Mouse (Mus musculus) myocyte (in vitro differentiated cells): ENCODE results near the gene Setd1b.

ENCODE experiments used
- CEBPB ChIP-seq: IDR thresholded peaks from 2 replicates; pipeline ENCODE4 v1.6.1; 2011; ENCODE audit warnings: mild to moderate bottlenecking, moderate library complexity; ENCODE audit not compliant: poor library complexity, insufficient read depth, severe bottlenecking
- E2F4 ChIP-seq: IDR thresholded peaks from one replicate; pipeline ENCODE4 v1.6.1; 2011; ENCODE audit warnings: mild to moderate bottlenecking, control low read depth, moderate library complexity; ENCODE audit not compliant: insufficient read depth
- MAX ChIP-seq: IDR thresholded peaks from one replicate; pipeline ENCODE4 v1.6.1; 2011; ENCODE audit warnings: low read depth, mild to moderate bottlenecking, control low read depth
- MYOD1 ChIP-seq, 3 experiments: IDR thresholded peaks; one replicate each; pipeline ENCODE4 v1.6.1; 2011; ENCODE audit warnings: control low read depth in 2 of 3, low read depth in 2 of 3, mild to moderate bottlenecking in 2 of 3, moderate library complexity in 1 of 3; ENCODE audit not compliant: insufficient read length in 2 of 3, control insufficient read depth in 1 of 3
- MYOG ChIP-seq, 3 experiments: IDR thresholded peaks; one replicate each; pipeline ENCODE4 v1.6.1; 2011; ENCODE audit warnings: control low read depth in 2 of 3, low read depth in 2 of 3, mild to moderate bottlenecking in 2 of 3; ENCODE audit not compliant: insufficient read length in 2 of 3, control insufficient read depth in 1 of 3, insufficient read depth in 1 of 3
- POLR2A ChIP-seq: IDR thresholded peaks from one replicate; pipeline ENCODE4 v1.6.1; 2011; ENCODE audit warnings: low read depth, mild to moderate bottlenecking, control low read depth, moderate library complexity; ENCODE audit not compliant: insufficient read length
- POLR2AphosphoS2 ChIP-seq: IDR thresholded peaks from one replicate; pipeline ENCODE4 v1.6.1; 2011; ENCODE audit warnings: low read depth, control low read depth; ENCODE audit not compliant: insufficient read length
- TCF12 ChIP-seq: IDR thresholded peaks from one replicate; pipeline ENCODE4 v1.6.1; 2011; ENCODE audit warnings: mild to moderate bottlenecking, control low read depth; ENCODE audit not compliant: poor library complexity, insufficient read depth, severe bottlenecking

- TF ChIP-seq TCF12, result no peak
- TF ChIP-seq POLR2A, result no peak
- TF ChIP-seq CEBPB, result no peak
- no peak for TF ChIP-seq MAX
- TF ChIP-seq E2F4, result no peak
- no peak for TF ChIP-seq POLR2AphosphoS2
- TF ChIP-seq MYOD1 (IDR thresholded peaks at IDR 0.05; ENCODE audit: control insufficient read depth in 1 of 3, insufficient read length in 2 of 3, low read depth in 2 of 3), result peak in 2 of 3 experiments; percentile 60 to 61
- TF ChIP-seq MYOG (IDR thresholded peaks at IDR 0.05; ENCODE audit: control insufficient read depth in 1 of 3, insufficient read depth in 1 of 3, insufficient read length in 2 of 3, low read depth in 2 of 3), result no peak
Observed at GRCm38 (mm10) chr5:123122181-123122580, 19.8 kb upstream of the Setd1b start.
